Mouse (Mus musculus) midbrain, embryonic 13.5 days (tissue): ENCODE results near the gene Pcnp. TPM values are rescaled to one million over a fixed set of nuclear protein-coding genes. Genes with fewer than 3 reads are reported as not detected.
A peak's percentile ranks its signal among the peaks of the same experiment; 100 is the strongest.
"Not testable (repeated sequence)": the region's sequence is repeated elsewhere in the genome, so short reads cannot be mapped to it uniquely, and the experiment has no call there.

Source experiments
- ATAC-seq: fragments of 200-750 bp; cut with Nextera tagmentation; 2 replicates; pipeline ENCODE4 v1.8.0; 2017; ENCODE audit warnings: mild to moderate bottlenecking, moderate TSS enrichment, moderate library complexity
- H3K27ac ChIP-seq: fragments of 300-500 bp; sonication (generic); 2 replicates; pipeline ENCODE4 v1.5.1; 2015; ENCODE audit warnings: inconsistent platforms, mild to moderate bottlenecking, moderate library complexity
- H3K27me3 ChIP-seq: fragments of 300-500 bp; sonication (generic); 2 replicates; pipeline ENCODE4 v1.6.1; 2015; ENCODE audit warnings: mild to moderate bottlenecking, inconsistent platforms
- H3K36me3 ChIP-seq: fragments of 300-500 bp; sonication (generic); 2 replicates; pipeline ENCODE4 v1.6.1; 2015; ENCODE audit warnings: mild to moderate bottlenecking, inconsistent platforms
- H3K4me1 ChIP-seq: fragments of 300-500 bp; sonication (generic); replicated peaks from 2 replicates; pipeline ENCODE4 v1.6.1; 2015; ENCODE audit warnings: inconsistent platforms
- H3K4me2 ChIP-seq: fragments of 300-500 bp; sonication (generic); replicated peaks from 2 replicates; pipeline ENCODE4 v1.6.1; 2015; ENCODE audit warnings: moderate library complexity, mild to moderate bottlenecking, inconsistent platforms
- H3K4me3 ChIP-seq: fragments of 300-500 bp; sonication (generic); replicated peaks from 2 replicates; pipeline ENCODE4 v1.5.1; 2015; ENCODE audit warnings: mild to moderate bottlenecking, inconsistent platforms
- H3K9ac ChIP-seq: fragments of 300-500 bp; sonication (generic); replicated peaks from 2 replicates; pipeline ENCODE4 v1.6.1; 2015; ENCODE audit warnings: mild to moderate bottlenecking, inconsistent platforms
- H3K9me3 ChIP-seq: fragments of 300-500 bp; sonication (generic); 2 replicates; pipeline ENCODE4 v1.6.1; 2016; ENCODE audit warnings: mild to moderate bottlenecking, inconsistent platforms
- WGBS: fragments of 180-500 bp; shearing (Covaris S2); methylation state at CpG from one replicate; pipeline ENCODE4 v1.1.7; 2015; 5-methylcytosine and 5-hydroxymethylcytosine counted together
- polyA plus RNA-seq: library from polyadenylated mRNA; unstranded; fragments of >200 nt; fragmentation: Nextera tagmentation; extraction: Ambion mirVana; gene quantifications from 2 replicates; pipeline ENCODE4 v1.2.1, GENCODE M21; 2015

Gene Pcnp
- polyA plus RNA-seq, 1 experiment from 2014 or later: 259 TPM

DNA sequence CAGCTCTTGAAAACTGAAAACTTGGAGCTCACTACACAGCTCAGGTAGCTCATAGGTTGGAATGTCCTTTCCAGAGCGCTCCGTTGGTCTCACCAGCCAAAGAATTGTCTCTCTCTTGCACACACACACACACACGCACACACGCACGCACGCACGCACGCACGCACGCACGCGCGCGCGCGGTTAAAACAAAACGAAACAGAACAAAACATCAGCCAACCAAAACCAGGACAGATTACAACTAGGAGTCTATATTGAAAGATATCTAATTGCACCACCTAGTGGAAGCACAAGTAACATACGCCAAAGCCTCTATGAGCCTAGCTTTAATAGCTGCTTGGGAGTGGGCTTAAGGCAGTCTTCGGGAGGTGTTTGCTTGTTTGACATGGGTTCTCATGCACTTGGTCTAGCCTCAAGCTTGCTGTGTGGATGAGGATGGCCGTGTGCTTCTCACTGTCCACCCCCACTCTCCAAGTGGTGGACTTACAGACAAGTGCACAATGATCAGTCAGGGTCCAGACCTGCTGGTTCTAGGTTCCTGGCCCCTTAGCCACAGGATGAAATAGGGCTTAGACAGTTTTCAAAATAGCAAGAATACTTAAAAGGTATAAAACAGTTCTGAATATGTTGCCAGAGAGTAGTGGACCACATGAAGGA lies 34.9 kb upstream of the Pcnp start:
- Histone ChIP-seq H3K36me3 (no peaks in the 10 kb centered on the region), H3K9me3 (no peaks in the 10 kb centered on the region), H3K4me2 (peak overlapping the region; percentile 61), H3K4me1 (no peaks in the 10 kb centered on the region), H3K27ac (no peak overlapping the region), H3K4me3 (peak overlapping the region; percentile 33), H3K9ac (no peak overlapping the region; the same call in 1 of the 2 replicates), H3K27me3 (peaks cover 16% of the 10 kb centered on the region)
- 3% methylated on average over 20 of the region's 20 CpGs for WGBS
- ATAC-seq: peak; percentile 92

- 44% methylated on average over 11 of the region's 11 CpGs for WGBS
- ATAC-seq: no peak
- peaks cover 21% of the 10 kb centered on the region for H3K27me3 ChIP-seq
- no peak overlapping the region for H3K4me2 ChIP-seq
- H3K9me3 ChIP-seq: no peaks in the 10 kb centered on the region
- H3K36me3 ChIP-seq: no peaks in the 10 kb centered on the region
- H3K4me3 ChIP-seq: no peak overlapping the region
- H3K9ac ChIP-seq: no peak overlapping the region
- H3K27ac ChIP-seq: no peak overlapping the region
- H3K4me1 ChIP-seq: no peaks in the 10 kb centered on the region
These were observed 33.4 kb upstream of the Pcnp start for GRCm38 (mm10) chr16:56062981-56063380.

DNA sequence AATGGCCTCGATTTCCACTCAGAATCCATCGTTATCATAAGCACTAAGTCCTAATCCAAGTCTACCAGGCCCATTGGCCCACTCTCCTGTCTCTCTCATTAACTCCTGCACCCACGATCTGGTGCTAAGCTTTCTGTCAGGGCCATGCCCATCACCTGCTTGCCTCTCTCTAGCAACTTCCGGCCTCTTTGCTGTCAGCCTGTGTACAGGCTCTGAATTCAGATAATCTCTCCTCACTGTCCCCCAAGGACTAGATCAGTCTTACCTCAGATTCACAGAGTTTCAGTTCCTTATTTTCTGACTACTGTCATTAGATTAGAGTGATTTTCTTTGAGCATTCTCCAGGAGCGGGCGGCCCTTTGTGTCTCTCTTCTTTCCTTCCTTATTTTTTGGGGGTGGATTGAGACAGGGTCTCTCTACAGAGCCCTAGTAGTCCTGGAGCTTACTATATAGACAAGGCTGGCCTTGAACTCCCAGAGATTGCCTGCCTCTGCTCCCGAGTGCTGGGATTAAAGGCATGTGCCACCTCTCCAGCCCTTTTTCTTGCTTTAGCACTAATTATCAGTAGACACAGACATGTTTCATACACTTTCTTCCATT lies 32.6 kb upstream of the Pcnp start:
- H3K4me3 ChIP-seq: no peak overlapping the region
- no peak overlapping the region for H3K9ac ChIP-seq
- H3K9me3 ChIP-seq: no peaks in the 10 kb centered on the region
- WGBS: 79% methylated on average over 7 of the region's 7 CpGs
- no peak for ATAC-seq
- 0 out of 2 replicates have a peak, but pooled peaks cover 2% of the 10 kb centered on the region for H3K4me1 ChIP-seq
- H3K4me2 ChIP-seq: no peak overlapping the region
- no peak overlapping the region for H3K27ac ChIP-seq
- H3K36me3 ChIP-seq: no peaks in the 10 kb centered on the region
- peaks cover 22% of the 10 kb centered on the region for H3K27me3 ChIP-seq

- Histone ChIP-seq H3K9ac (no peak overlapping the region), H3K4me2 (no peak overlapping the region), H3K27me3 (peaks cover 21% of the 10 kb centered on the region; the same call in 1 of the 2 replicates), H3K36me3 (no peaks in the 10 kb centered on the region), H3K4me3 (no peak overlapping the region), H3K9me3 (no peaks in the 10 kb centered on the region), H3K4me1 (0 out of 2 replicates have a peak, but pooled peaks cover 5% of the 10 kb centered on the region), H3K27ac (no peak overlapping the region)
- 52% methylated on average over 10 of the region's 10 CpGs for WGBS
- ATAC-seq: no peak
These were observed 28.6 kb upstream of the Pcnp start for GRCm38 (mm10) chr16:56058151-56058550.

GRCm38 (mm10) chr16:56056944-56057590 lies 27.5 kb upstream of the Pcnp start:
- WGBS: 4% methylated on average over 7 of the region's 7 CpGs
- Histone ChIP-seq H3K9me3 (no peaks in the 10 kb centered on the region), H3K4me1 (0 out of 2 replicates have a peak, but pooled peaks cover 5% of the 10 kb centered on the region), H3K36me3 (no peaks in the 10 kb centered on the region), H3K27ac (0 out of 2 replicates have a peak overlapping the region, but pooled peaks have one; percentile 32), H3K4me3 (no peak overlapping the region), H3K4me2 (no peak overlapping the region), H3K9ac (no peak overlapping the region), H3K27me3 (peaks cover 18% of the 10 kb centered on the region; the same call in 1 of the 2 replicates)
- peak; percentile 96 for ATAC-seq

GRCm38 (mm10) chr16:56055911-56056310 lies 26.4 kb upstream of the Pcnp start:
- no peak overlapping the region for H3K4me2 ChIP-seq
- no peak overlapping the region for H3K9ac ChIP-seq
- H3K4me1 ChIP-seq: 0 out of 2 replicates have a peak, but pooled peaks cover 5% of the 10 kb centered on the region
- H3K36me3 ChIP-seq: no peaks in the 10 kb centered on the region
- no peak overlapping the region for H3K27ac ChIP-seq
- 0 out of 2 replicates have a peak, but pooled peaks cover 10% of the 10 kb centered on the region for H3K27me3 ChIP-seq
- no peaks in the 10 kb centered on the region for H3K9me3 ChIP-seq
- WGBS: 85% methylated on average over 3 of the region's 3 CpGs
- no peak overlapping the region for H3K4me3 ChIP-seq
- ATAC-seq: 0 out of 2 replicates have a peak, but pooled peaks have one; percentile 4

DNA sequence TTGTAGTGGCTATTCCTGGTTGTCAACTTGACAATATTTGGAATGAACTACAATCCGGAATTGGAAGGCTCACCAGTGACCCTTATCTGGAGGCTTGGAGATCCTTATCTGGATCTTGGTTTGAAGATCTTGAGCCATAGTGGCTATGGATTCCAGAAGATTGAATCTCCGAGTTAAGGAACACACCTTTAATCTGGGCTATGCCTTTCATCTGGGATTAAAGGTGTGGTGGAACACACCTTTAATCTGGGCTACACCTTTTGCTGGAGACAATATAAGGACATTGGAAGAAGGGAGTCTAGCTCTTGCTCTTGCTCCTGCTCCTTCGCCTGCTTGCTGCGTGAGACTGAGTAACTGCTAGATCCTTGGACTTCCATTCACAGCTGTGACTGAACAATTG lies 18.5 kb upstream of the Pcnp start, which contains the start of gene Senp7:
Gene Senp7, plus strand, starts transcription at position 301 of the 400 bp plus-strand sequence.
- not testable (repeated sequence) for H3K4me1 ChIP-seq, H3K36me3 ChIP-seq, H3K9ac ChIP-seq, H3K27ac ChIP-seq, H3K4me3 ChIP-seq, H3K27me3 ChIP-seq, H3K4me2 ChIP-seq, H3K9me3 ChIP-seq, ATAC-seq
- WGBS: no CpG with 5 or more reads among the region's 4 CpGs

GRCm38 (mm10) chr16:56038090-56038489 lies 8.6 kb upstream of the Pcnp start:
- H3K27me3 ChIP-seq: no peaks in the 10 kb centered on the region
- H3K4me3 ChIP-seq: peak overlapping the region; percentile 75
- peak; percentile 44 for ATAC-seq
- H3K36me3 ChIP-seq: peaks cover 15% of the 10 kb centered on the region
- peaks cover 23% of the 10 kb centered on the region for H3K4me1 ChIP-seq
- H3K9ac ChIP-seq: peak overlapping the region; percentile 89
- H3K27ac ChIP-seq: peak overlapping the region; percentile 88
- H3K9me3 ChIP-seq: no peaks in the 10 kb centered on the region
- 34% methylated on average over 8 of the region's 8 CpGs for WGBS
- peak overlapping the region; percentile 74 for H3K4me2 ChIP-seq

GRCm38 (mm10) chr16:56037138-56038010 lies 7.8 kb upstream of the Pcnp start, which contains the start of gene Trmt10c:
Gene Trmt10c, minus strand, starts transcription at chr16:56037819.
- WGBS: under 1% methylated on average over 63 of the region's 63 CpGs
- peaks cover 23% of the 10 kb centered on the region for H3K4me1 ChIP-seq
- H3K27me3 ChIP-seq: no peaks in the 10 kb centered on the region
- H3K27ac ChIP-seq: peak within 1 kb of the TSS; percentile 88
- ATAC-seq: peak; percentile 100
- no peaks in the 10 kb centered on the region for H3K9me3 ChIP-seq
- peak within 1 kb of the TSS; percentile 74 for H3K4me2 ChIP-seq
- H3K9ac ChIP-seq: peak within 1 kb of the TSS; percentile 89
- peaks cover 23% of the 10 kb centered on the region for H3K36me3 ChIP-seq
- peak within 1 kb of the TSS; percentile 75 for H3K4me3 ChIP-seq

GRCm38 (mm10) chr16:56036501-56036900 lies 7.0 kb upstream of the Pcnp start:
- peak overlapping the region; percentile 75 for H3K4me3 ChIP-seq
- no peak for ATAC-seq
- peak overlapping the region; percentile 74 for H3K4me2 ChIP-seq
- H3K27me3 ChIP-seq: no peaks in the 10 kb centered on the region
- H3K9ac ChIP-seq: peak overlapping the region; percentile 89
- H3K9me3 ChIP-seq: no peaks in the 10 kb centered on the region
- H3K36me3 ChIP-seq: peaks cover 31% of the 10 kb centered on the region
- no peak overlapping the region for H3K27ac ChIP-seq
- H3K4me1 ChIP-seq: peaks cover 23% of the 10 kb centered on the region
- 63% methylated on average over 6 of the region's 6 CpGs for WGBS

DNA sequence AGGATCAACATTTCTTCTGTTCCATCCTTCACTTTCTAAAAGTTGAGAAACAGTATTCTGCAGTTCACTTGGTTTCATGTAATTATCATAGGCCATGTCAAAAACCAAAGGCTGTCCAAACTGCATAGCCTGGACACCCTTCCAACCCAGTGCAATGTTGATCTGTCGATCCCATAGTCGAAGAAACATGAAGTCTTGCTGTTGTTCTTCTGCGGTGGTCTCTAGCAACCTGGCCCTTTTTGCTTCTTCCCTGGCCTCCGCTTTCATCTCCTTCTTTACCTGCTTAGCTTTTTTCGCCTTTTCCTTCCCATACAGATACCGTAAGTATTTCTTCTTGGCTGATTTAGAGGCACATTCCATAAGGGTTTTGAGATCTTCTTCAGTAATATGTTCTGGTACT lies 5.0 kb upstream of the Pcnp start:
- ATAC-seq: no peak
- Histone ChIP-seq H3K9me3 (no peaks in the 10 kb centered on the region), H3K4me3 (no peak overlapping the region), H3K27ac (no peak overlapping the region), H3K4me2 (no peak overlapping the region), H3K36me3 (peaks cover 32% of the 10 kb centered on the region), H3K4me1 (peaks cover 33% of the 10 kb centered on the region), H3K27me3 (no peaks in the 10 kb centered on the region), H3K9ac (no peak overlapping the region)
- WGBS: 96% methylated on average over 6 of the region's 6 CpGs
